Mouse (Mus musculus) CH12.LX (cell line): ENCODE data around the gene Ankrd33. TPM values are rescaled to one million over a fixed set of nuclear protein-coding genes. Genes with fewer than 3 reads are reported as not detected.

Experiments
- DNase-seq: peaks from one replicate; pipeline ENCODE4 v3.0.0-alpha.2; 2013; ENCODE audit errors: extremely low read depth
- H3K27ac ChIP-seq: 2 replicates; pipeline ENCODE4 v1.5.1; 2012; ENCODE audit warnings: low read depth, mild to moderate bottlenecking, control low read depth, moderate library complexity; ENCODE audit not compliant: insufficient read depth
- H3K27me3 ChIP-seq: replicated peaks from 2 replicates; pipeline ENCODE3; 2012; ENCODE audit warnings: inconsistent platforms
- H3K36me3 ChIP-seq, 2 experiments: replicated peaks in 1 of 2; 2 replicates each; pipeline versions ENCODE3 to v1.6.1; 2012; ENCODE audit warnings: inconsistent platforms in 1 of 2, low read length in 1 of 2, mild to moderate bottlenecking in 1 of 2, mixed read lengths in 1 of 2, moderate library complexity in 1 of 2; ENCODE audit not compliant: control insufficient read depth in 1 of 2, insufficient read depth in 1 of 2
- H3K4me1 ChIP-seq, 2 experiments: 2 replicates each; pipeline ENCODE4 v1.6.1; 2012; ENCODE audit warnings: inconsistent platforms in 1 of 2, moderate library complexity in 1 of 2; ENCODE audit not compliant: insufficient read depth in 2 of 2, control insufficient read depth in 1 of 2
- H3K4me2 ChIP-seq: 2 replicates; pipeline ENCODE4 v1.6.1; 2012; ENCODE audit warnings: low read depth, mild to moderate bottlenecking, control low read depth; ENCODE audit not compliant: poor library complexity, insufficient read depth, severe bottlenecking
- H3K4me3 ChIP-seq, 3 experiments: fragments of 150-350 bp in 1 of 3; sonication (generic) in 1 of 3; replicated peaks in 1 of 3; 2 replicates each; pipeline versions ENCODE3 to v1.5.1; 2011 to 2012; ENCODE audit warnings: low read depth in 2 of 3, low read length in 2 of 3, mild to moderate bottlenecking in 2 of 3, moderate library complexity in 2 of 3, control low read depth in 1 of 3, improper control_type of control experiment in 1 of 3, inconsistent platforms in 1 of 3, mixed read lengths in 1 of 3; ENCODE audit not compliant: poor library complexity in 1 of 3
- H3K79me2 ChIP-seq: replicated peaks from 2 replicates; pipeline ENCODE4 v1.6.1; 2012; ENCODE audit warnings: mild to moderate bottlenecking, moderate library complexity; ENCODE audit not compliant: control insufficient read depth, poor library complexity, insufficient read depth, severe bottlenecking; ENCODE audit errors: extremely low read depth
- H3K9ac ChIP-seq: 2 replicates; pipeline ENCODE4 v1.6.1; 2012; ENCODE audit warnings: low read depth, mild to moderate bottlenecking, control low read depth, moderate library complexity; ENCODE audit not compliant: insufficient read depth
- H3K9me3 ChIP-seq: replicated peaks from 2 replicates; pipeline ENCODE3; 2012; ENCODE audit warnings: low read length, inconsistent platforms, mixed read lengths
- E2F4 ChIP-seq: IDR thresholded peaks from 2 replicates; pipeline ENCODE4 v1.6.1; 2011; ENCODE audit warnings: low read depth, low read length, improper control_type of control experiment; ENCODE audit not compliant: insufficient replicate concordance
- GABPA ChIP-seq: IDR thresholded peaks from 2 replicates; pipeline ENCODE4 v1.6.1; 2012; ENCODE audit warnings: low read depth, low read length, improper control_type of control experiment, inconsistent platforms; ENCODE audit not compliant: insufficient replicate concordance
- IRF4 ChIP-seq: IDR thresholded peaks from 2 replicates; pipeline ENCODE4 v1.6.1; 2014; ENCODE audit warnings: low read depth, mild to moderate bottlenecking, inconsistent platforms, low read length, improper control_type of control experiment
- JUND ChIP-seq: conservative IDR thresholded peaks from 2 replicates; pipeline ENCODE4 v1.6.1; 2011; ENCODE audit warnings: low read depth, low read length, improper control_type of control experiment
- MAFK ChIP-seq: IDR thresholded peaks from 2 replicates; pipeline ENCODE4 v1.6.1; 2011; ENCODE audit warnings: low read length, improper control_type of control experiment; ENCODE audit not compliant: insufficient replicate concordance
- MAX ChIP-seq: IDR thresholded peaks from 2 replicates; pipeline ENCODE4 v1.6.1; 2011; ENCODE audit warnings: low read length, improper control_type of control experiment
- MAZ ChIP-seq: IDR thresholded peaks from 2 replicates; pipeline ENCODE4 v1.6.1; 2012; ENCODE audit warnings: low read depth, mild to moderate bottlenecking, inconsistent platforms, low read length, improper control_type of control experiment, moderate library complexity
- MEF2A ChIP-seq: IDR thresholded peaks from 2 replicates; pipeline ENCODE4 v1.6.1; 2014; ENCODE audit warnings: low read depth, mild to moderate bottlenecking, inconsistent platforms, low read length, improper control_type of control experiment, borderline replicate concordance
- MXI1 ChIP-seq: IDR thresholded peaks from 2 replicates; pipeline ENCODE4 v1.6.1; 2011; ENCODE audit warnings: mild to moderate bottlenecking, low read depth, low read length, improper control_type of control experiment
- PAX5 ChIP-seq: IDR thresholded peaks from 2 replicates; pipeline ENCODE4 v1.6.1; 2012; ENCODE audit warnings: low read length, inconsistent platforms, mixed read lengths
- POLR2A ChIP-seq: IDR thresholded peaks from 2 replicates; pipeline ENCODE4 v1.6.1; 2011; ENCODE audit warnings: low read depth, mild to moderate bottlenecking, improper control_type of control experiment, low read length
- POLR2AphosphoS2 ChIP-seq: IDR thresholded peaks from 2 replicates; pipeline ENCODE4 v1.6.1; 2011; ENCODE audit warnings: low read depth, low read length, improper control_type of control experiment
- RAD21 ChIP-seq: IDR thresholded peaks from 2 replicates; pipeline ENCODE4 v1.6.1; 2011; ENCODE audit warnings: low read depth, mild to moderate bottlenecking, low read length, improper control_type of control experiment, moderate library complexity
- SIN3A ChIP-seq: IDR thresholded peaks from 2 replicates; pipeline ENCODE4 v1.6.1; 2012; ENCODE audit warnings: low read length, improper control_type of control experiment, inconsistent platforms
- SMC3 ChIP-seq: IDR thresholded peaks from 2 replicates; pipeline ENCODE4 v1.6.1; 2011; ENCODE audit warnings: low read depth, low read length, improper control_type of control experiment
- TCF12 ChIP-seq: IDR thresholded peaks from 2 replicates; pipeline ENCODE4 v1.6.1; 2014; ENCODE audit warnings: low read depth, mild to moderate bottlenecking, inconsistent platforms, low read length, improper control_type of control experiment
- USF2 ChIP-seq: conservative IDR thresholded peaks from 2 replicates; pipeline ENCODE4 v1.6.1; 2011; ENCODE audit warnings: low read depth, low read length, improper control_type of control experiment
- ZC3H11A ChIP-seq: IDR thresholded peaks from 2 replicates; pipeline ENCODE4 v1.6.1; 2012; ENCODE audit warnings: low read depth, mild to moderate bottlenecking, inconsistent platforms, low read length, improper control_type of control experiment
- ZKSCAN1 ChIP-seq: IDR thresholded peaks from 2 replicates; pipeline ENCODE4 v1.6.1; 2012; ENCODE audit warnings: low read depth, inconsistent platforms, low read length, improper control_type of control experiment, borderline replicate concordance
- ZMIZ1 ChIP-seq: IDR thresholded peaks from 2 replicates; pipeline ENCODE4 v1.6.1; 2012; ENCODE audit warnings: low read depth, mild to moderate bottlenecking, inconsistent platforms, low read length, improper control_type of control experiment
- ZNF384 ChIP-seq: IDR thresholded peaks from 2 replicates; pipeline ENCODE4 v1.6.1; 2012; ENCODE audit warnings: low read depth, low read length, improper control_type of control experiment, inconsistent platforms
- dilution Hi-C: fragments of 300-500 bp; cut with MboI; formaldehyde crosslinking; loops from 2 replicates; pipeline ENCODE4 v1.14.3; 2020; ENCODE audit warnings: low sequenced_read_pairs; ENCODE audit not compliant: extremely low pct_unique_long_range_greater_than_20kb, extremely low pct_ligation_motif_present
- in situ Hi-C: fragments of 300-500 bp; cut with MboI; formaldehyde crosslinking; loops from 3 replicates; pipeline ENCODE4 v1.14.3; 2019; ENCODE audit warnings: low sequenced_read_pairs, low pct_ligation_motif_present, low pct_unique_long_range_greater_than_20kb, mixed read lengths
- polyA plus RNA-seq: library from polyadenylated mRNA; unstranded; fragments of >175 nt; gene quantifications from 2 replicates; pipeline ENCODE4 v1.2.1, GENCODE M21; 2012; ENCODE audit warnings: low read depth; ENCODE audit not compliant: insufficient read length
- total RNA-seq, 2 experiments: library from RNA; depleted of rRNA; stranded (reverse); fragments of 300-350 nt in 1 of 2; fragments of >200 nt in 1 of 2; gene quantifications; 2 replicates each; pipeline ENCODE4 v1.2.3; 2012 to 2014

The Ankrd33 gene
- total and polyA plus RNA-seq, 3 experiments, result not detected

DNA sequence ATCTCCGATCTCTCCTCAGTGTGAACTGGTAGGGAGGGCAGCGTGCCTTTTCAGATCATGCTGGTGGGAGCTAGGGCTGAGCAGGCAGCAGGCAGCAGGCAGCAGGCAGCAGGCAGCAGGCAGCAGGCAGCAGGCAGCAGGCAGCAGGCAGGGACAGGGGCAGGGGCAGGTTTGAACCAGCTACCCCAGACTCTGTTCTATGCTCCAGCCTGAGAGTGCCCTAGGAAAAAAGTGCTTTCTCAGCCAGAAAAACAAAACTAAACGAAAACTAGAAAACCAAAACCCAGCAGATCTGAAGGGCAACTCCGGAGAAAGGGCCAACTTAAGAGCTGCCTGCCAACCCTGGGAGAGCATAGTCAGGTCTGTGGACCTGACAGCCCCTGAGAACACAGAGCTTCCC lies 46.9 kb upstream of the Ankrd33 start:
- no peak overlapping the region for H3K4me3 ChIP-seq
- no peak for DNase-seq
- dilution Hi-C loops, result no loop called here
- no peak overlapping the region for H3K9ac ChIP-seq
- no peaks in the 10 kb centered on the region for H3K79me2 ChIP-seq
- no peaks in the 10 kb centered on the region for H3K9me3 ChIP-seq
- no peak overlapping the region for H3K27ac ChIP-seq
- H3K27me3 ChIP-seq, result peaks cover 84% of the 10 kb centered on the region
- H3K4me1 ChIP-seq, result no peaks in the 10 kb centered on the region; a peak in 1 of 4 replicates
- H3K36me3 ChIP-seq, result no peaks in the 10 kb centered on the region
- in situ Hi-C loops, result no loop called here
- no peak overlapping the region for H3K4me2 ChIP-seq
- TF ChIP-seq MAX (no peak), GABPA (no peak), JUND (no peak), ZKSCAN1 (no peak), MAFK (no peak), POLR2AphosphoS2 (no peak), POLR2A (no peak), ZMIZ1 (no peak), MXI1 (no peak), USF2 (no peak), ZNF384 (no peak), RAD21 (no peak), MAZ (no peak), SIN3A (no peak), PAX5 (no peak)

DNA sequence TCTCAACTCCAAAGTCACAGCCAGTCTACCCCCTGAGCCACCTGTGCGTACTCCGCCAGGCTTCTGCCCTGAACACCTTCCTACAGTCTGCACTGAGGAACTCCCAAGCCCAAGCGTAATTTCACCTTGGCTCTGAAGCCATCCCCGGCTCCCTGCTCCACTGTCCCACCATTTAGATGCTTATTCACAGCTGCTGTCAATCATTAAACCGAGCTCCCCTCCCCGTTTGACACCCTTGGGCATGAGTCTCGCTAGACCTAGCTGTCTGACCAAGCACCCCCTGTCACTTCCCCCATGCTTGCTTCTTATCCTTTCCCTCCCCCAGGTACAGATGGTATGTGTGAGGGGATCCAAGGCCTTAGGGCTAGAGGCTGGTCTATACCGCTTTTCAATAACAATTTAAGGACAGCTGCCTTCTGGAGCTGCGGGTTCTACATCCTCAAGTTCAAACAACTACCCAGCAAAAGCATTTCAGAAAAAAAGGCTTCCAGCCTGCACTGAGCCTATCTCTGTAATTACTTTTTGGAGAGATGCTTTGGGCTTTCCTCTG lies 45.8 kb upstream of the Ankrd33 start:
- TF ChIP-seq USF2 (no peak), E2F4 (no peak), IRF4 (no peak), JUND (no peak), ZC3H11A (no peak), GABPA (no peak), POLR2AphosphoS2 (no peak), MEF2A (no peak), MAFK (no peak), RAD21 (no peak), TCF12 (no peak), PAX5 (no peak), SMC3 (no peak), ZKSCAN1 (no peak), MAZ (no peak)
- TF ChIP-seq, all 38 proteins: peak for 0
- H3K4me1 ChIP-seq, result no peaks in the 10 kb centered on the region
- no peak overlapping the region for H3K27ac ChIP-seq
- no peaks in the 10 kb centered on the region for H3K9me3 ChIP-seq
- peaks cover 91% of the 10 kb centered on the region for H3K27me3 ChIP-seq
- dilution Hi-C loops (no loop called here), in situ Hi-C loops (no loop called here)
- H3K36me3 ChIP-seq, result no peaks in the 10 kb centered on the region
- H3K4me3 ChIP-seq, result no peak overlapping the region
- H3K4me2 ChIP-seq, result no peak overlapping the region
- no peak for DNase-seq
- no peaks in the 10 kb centered on the region for H3K79me2 ChIP-seq
- no peak overlapping the region for H3K9ac ChIP-seq
